Mouse (Mus musculus) heart, embryonic 10.5 days (tissue): Measurements from ENCODE around the gene Supt20. TPM values are rescaled to one million over a fixed set of nuclear protein-coding genes. Genes with fewer than 3 reads are reported as not detected.
A peak's percentile ranks its signal among the peaks of the same experiment; 100 is the strongest.

Experiments used
- DNase-seq: peaks from one replicate; pipeline ENCODE4 v3.0.0-alpha.2; 2017; ENCODE audit warnings: low spot score
- H3K27ac ChIP-seq: fragments of 300-500 bp; sonication (generic); 2 replicates; pipeline ENCODE4 v1.5.1; 2016; ENCODE audit warnings: mild to moderate bottlenecking
- H3K27me3 ChIP-seq: fragments of 300-500 bp; sonication (generic); 2 replicates; pipeline ENCODE4 v1.6.1; 2016; ENCODE audit warnings: mild to moderate bottlenecking; ENCODE audit not compliant: poor library complexity, insufficient read depth, severe bottlenecking
- H3K36me3 ChIP-seq: fragments of 300-500 bp; sonication (generic); 2 replicates; pipeline ENCODE4 v1.6.1; 2016; ENCODE audit warnings: mild to moderate bottlenecking, moderate library complexity
- H3K4me1 ChIP-seq: fragments of 300-500 bp; sonication (generic); 2 replicates; pipeline ENCODE4 v1.6.1; 2016; ENCODE audit warnings: mild to moderate bottlenecking
- H3K4me3 ChIP-seq: fragments of 300-500 bp; sonication (generic); 2 replicates; pipeline ENCODE4 v1.5.1; 2016; ENCODE audit warnings: mild to moderate bottlenecking, moderate library complexity
- H3K9me3 ChIP-seq: fragments of 300-500 bp; sonication (generic); 2 replicates; pipeline ENCODE4 v1.6.1; 2016; ENCODE audit warnings: mild to moderate bottlenecking, moderate library complexity
- WGBS: fragments of 180-500 bp; shearing (Covaris S2); methylation state at CpG from one replicate; pipeline ENCODE4 v1.1.7; 2016; 5-methylcytosine and 5-hydroxymethylcytosine counted together
- polyA plus RNA-seq: library from polyadenylated mRNA; unstranded; fragments of >200 nt; fragmentation: Nextera tagmentation; extraction: Ambion mirVana; gene quantifications from 2 replicates; pipeline ENCODE4 v1.2.1, GENCODE M21; 2016

The Supt20 gene
- polyA plus RNA-seq, 1 experiment from 2014 or later: 91.8 TPM

- no peak for DNase-seq
- no peaks in the 10 kb centered on the region for H3K4me1 ChIP-seq
- peaks cover 92% of the 10 kb centered on the region for H3K36me3 ChIP-seq
- H3K27me3 ChIP-seq: no peaks in the 10 kb centered on the region
- H3K4me3 ChIP-seq: no peak overlapping the region
- WGBS: 67% methylated on average over 3 of the region's 3 CpGs
- H3K27ac ChIP-seq: no peak overlapping the region
- no peaks in the 10 kb centered on the region for H3K9me3 ChIP-seq
Measured at GRCm38 (mm10) chr3:54718947-54719346, 26.3 kb downstream of the Supt20 start.

- no peaks in the 10 kb centered on the region for H3K4me1 ChIP-seq
- no peak for DNase-seq
- H3K9me3 ChIP-seq: no peaks in the 10 kb centered on the region
- 87% methylated on average over 10 of the region's 10 CpGs for WGBS
- no peaks in the 10 kb centered on the region for H3K27me3 ChIP-seq
- no peak overlapping the region for H3K27ac ChIP-seq
- no peak overlapping the region for H3K4me3 ChIP-seq
- H3K36me3 ChIP-seq: peaks cover 77% of the 10 kb centered on the region
Measured at GRCm38 (mm10) chr3:54723741-54724500, 31.3 kb downstream of the Supt20 start.

GRCm38 (mm10) chr3:54725344-54725743 lies 32.7 kb downstream of the Supt20 start:
- no peak overlapping the region for H3K27ac ChIP-seq
- no peak overlapping the region for H3K4me3 ChIP-seq
- H3K4me1 ChIP-seq: no peaks in the 10 kb centered on the region
- peaks cover 83% of the 10 kb centered on the region for H3K36me3 ChIP-seq
- 82% methylated on average over 2 of the region's 2 CpGs for WGBS
- no peak for DNase-seq
- H3K27me3 ChIP-seq: no peaks in the 10 kb centered on the region
- no peaks in the 10 kb centered on the region for H3K9me3 ChIP-seq

GRCm38 (mm10) chr3:54727588-54727987 lies 35.0 kb downstream of the Supt20 start:
- no peaks in the 10 kb centered on the region for H3K9me3 ChIP-seq
- no peaks in the 10 kb centered on the region for H3K27me3 ChIP-seq
- H3K27ac ChIP-seq: no peak overlapping the region
- WGBS: 95% methylated on average over 2 of the region's 2 CpGs
- H3K4me1 ChIP-seq: no peaks in the 10 kb centered on the region
- H3K4me3 ChIP-seq: no peak overlapping the region
- H3K36me3 ChIP-seq: peaks cover 84% of the 10 kb centered on the region
- no peak for DNase-seq

GRCm38 (mm10) chr3:54728100-54728499 lies 35.5 kb downstream of the Supt20 start:
- WGBS: 87% methylated on average over 6 of the region's 6 CpGs
- H3K4me3 ChIP-seq: no peak overlapping the region
- H3K4me1 ChIP-seq: no peaks in the 10 kb centered on the region
- H3K9me3 ChIP-seq: no peaks in the 10 kb centered on the region
- no peak for DNase-seq
- H3K27me3 ChIP-seq: no peaks in the 10 kb centered on the region
- peaks cover 84% of the 10 kb centered on the region for H3K36me3 ChIP-seq
- no peak overlapping the region for H3K27ac ChIP-seq

GRCm38 (mm10) chr3:54731626-54732150 lies 39.1 kb downstream of the Supt20 start:
- no peak for DNase-seq
- WGBS: 88% methylated on average over 8 of the region's 8 CpGs
- H3K36me3 ChIP-seq: peaks cover 70% of the 10 kb centered on the region

GRCm38 (mm10) chr3:54732371-54732770 lies 39.8 kb downstream of the Supt20 start:
- Histone ChIP-seq H3K27ac (no peak overlapping the region), H3K4me1 (no peaks in the 10 kb centered on the region), H3K36me3 (peaks cover 63% of the 10 kb centered on the region), H3K9me3 (no peaks in the 10 kb centered on the region), H3K4me3 (no peak overlapping the region), H3K27me3 (no peaks in the 10 kb centered on the region)
- DNase-seq: no peak
- WGBS: 71% methylated on average over 4 of the region's 4 CpGs

More at GRCm38 (mm10) chr3:54731626-54732150, 39.1 kb downstream of the Supt20 start:
- Histone ChIP-seq H3K4me1 (no peaks in the 10 kb centered on the region), H3K27ac (no peak overlapping the region), H3K4me3 (no peak overlapping the region), H3K9me3 (no peaks in the 10 kb centered on the region), H3K27me3 (no peaks in the 10 kb centered on the region)

- H3K9me3 ChIP-seq: no peaks in the 10 kb centered on the region
- no peaks in the 10 kb centered on the region for H3K27me3 ChIP-seq
- no peaks in the 10 kb centered on the region for H3K4me1 ChIP-seq
- peak overlapping the region; percentile 95 for H3K4me3 ChIP-seq
- WGBS: under 1% methylated on average over 84 of the region's 84 CpGs
- DNase-seq: peak; percentile 95
- peaks cover 54% of the 10 kb centered on the region for H3K36me3 ChIP-seq
- H3K27ac ChIP-seq: peak overlapping the region; percentile 98
Measured at GRCm38 (mm10) chr3:54734411-54735246, 42.0 kb downstream of the Supt20 start.

GRCm38 (mm10) chr3:54735247-54736046 lies 42.8 kb downstream of the Supt20 start, which contains the start of the genes Exosc8 and Alg5:
Gene Exosc8, minus strand, starts transcription at chr3:54735393.
Gene Alg5, plus strand, starts transcription at chr3:54735539.
- peaks cover 50% of the 10 kb centered on the region for H3K36me3 ChIP-seq
- peak within 1 kb of the TSS; percentile 95 for H3K4me3 ChIP-seq
- no peaks in the 10 kb centered on the region for H3K9me3 ChIP-seq
- under 1% methylated on average over 65 of the region's 65 CpGs for WGBS
- H3K27ac ChIP-seq: peak within 1 kb of the TSS; percentile 98
- DNase-seq: peak; percentile 91
- no peaks in the 10 kb centered on the region for H3K27me3 ChIP-seq
- no peaks in the 10 kb centered on the region for H3K4me1 ChIP-seq

GRCm38 (mm10) chr3:54736101-54736927 lies 43.7 kb downstream of the Supt20 start:
- peak overlapping the region; percentile 98 for H3K27ac ChIP-seq
- H3K9me3 ChIP-seq: no peaks in the 10 kb centered on the region
- H3K27me3 ChIP-seq: no peaks in the 10 kb centered on the region
- 60% methylated on average over 18 of the region's 18 CpGs for WGBS
- no peak for DNase-seq
- H3K4me3 ChIP-seq: peak overlapping the region; percentile 95
- H3K4me1 ChIP-seq: no peaks in the 10 kb centered on the region
- H3K36me3 ChIP-seq: peaks cover 49% of the 10 kb centered on the region

GRCm38 (mm10) chr3:54737317-54737716 lies 44.7 kb downstream of the Supt20 start:
- Histone ChIP-seq H3K27me3 (no peaks in the 10 kb centered on the region), H3K4me1 (no peaks in the 10 kb centered on the region), H3K9me3 (no peaks in the 10 kb centered on the region), H3K27ac (no peak overlapping the region), H3K4me3 (no peak overlapping the region), H3K36me3 (peaks cover 49% of the 10 kb centered on the region)
- 93% methylated on average over 8 of the region's 8 CpGs for WGBS
- DNase-seq: no peak

- 97% methylated on average over 11 of the region's 11 CpGs for WGBS
- Histone ChIP-seq H3K4me3 (no peak overlapping the region), H3K27me3 (no peaks in the 10 kb centered on the region), H3K27ac (no peak overlapping the region), H3K36me3 (peaks cover 81% of the 10 kb centered on the region), H3K9me3 (no peaks in the 10 kb centered on the region), H3K4me1 (peaks cover 2% of the 10 kb centered on the region; the same call in 1 of the 2 replicates)
- no peak for DNase-seq
Measured at GRCm38 (mm10) chr3:54741965-54742364, 49.4 kb downstream of the Supt20 start.
